Mouse (Mus musculus) hindbrain, embryonic 13.5 days (tissue): ENCODE measurements around the gene Hamp. TPM values are rescaled to one million over a fixed set of nuclear protein-coding genes. Genes with fewer than 3 reads are reported as not detected.

ENCODE experiments used
- ATAC-seq: fragments of 200-750 bp; cut with Nextera tagmentation; 2 replicates; pipeline ENCODE4 v1.8.0; 2017; ENCODE audit warnings: moderate TSS enrichment; ENCODE audit not compliant: low FRiP score
- H3K27ac ChIP-seq: fragments of 300-500 bp; sonication (generic); 2 replicates; pipeline ENCODE4 v1.5.1; 2015; ENCODE audit warnings: inconsistent platforms, mild to moderate bottlenecking, moderate library complexity
- H3K27me3 ChIP-seq: fragments of 300-500 bp; sonication (generic); 2 replicates; pipeline ENCODE4 v1.6.1; 2015; ENCODE audit warnings: mild to moderate bottlenecking, inconsistent platforms
- H3K36me3 ChIP-seq: fragments of 300-500 bp; sonication (generic); 2 replicates; pipeline ENCODE4 v1.6.1; 2015; ENCODE audit warnings: mild to moderate bottlenecking, inconsistent platforms
- H3K4me1 ChIP-seq: fragments of 300-500 bp; sonication (generic); replicated peaks from 2 replicates; pipeline ENCODE4 v1.6.1; 2015; ENCODE audit warnings: inconsistent platforms
- H3K4me2 ChIP-seq: fragments of 300-500 bp; sonication (generic); 2 replicates; pipeline ENCODE4 v1.6.1; 2015; ENCODE audit warnings: inconsistent platforms, mild to moderate bottlenecking, moderate library complexity
- H3K4me3 ChIP-seq: fragments of 300-500 bp; sonication (generic); 2 replicates; pipeline ENCODE4 v1.5.1; 2015; ENCODE audit warnings: mild to moderate bottlenecking, inconsistent platforms
- H3K9ac ChIP-seq: fragments of 300-500 bp; sonication (generic); 2 replicates; pipeline ENCODE4 v1.6.1; 2015; ENCODE audit warnings: mild to moderate bottlenecking, inconsistent platforms
- H3K9me3 ChIP-seq: fragments of 300-500 bp; sonication (generic); 2 replicates; pipeline ENCODE4 v1.6.1; 2016; ENCODE audit warnings: inconsistent platforms
- WGBS: fragments of 180-500 bp; shearing (Covaris S2); methylation state at CpG from one replicate; pipeline ENCODE4 v1.1.7; 2015; 5-methylcytosine and 5-hydroxymethylcytosine counted together
- polyA plus RNA-seq: library from polyadenylated mRNA; unstranded; fragments of >200 nt; fragmentation: Nextera tagmentation; extraction: Ambion mirVana; gene quantifications from 2 replicates; pipeline ENCODE4 v1.2.1, GENCODE M21; 2015

The Hamp gene
- polyA plus RNA-seq, 1 experiment from 2014 or later = not detected

- no peak overlapping the region for H3K4me2 ChIP-seq
- H3K27me3 ChIP-seq = peaks cover 2% of the 10 kb centered on the region; the same call in 1 of the 2 replicates
- H3K27ac ChIP-seq = no peak overlapping the region
- H3K4me3 ChIP-seq = no peak overlapping the region
- H3K9me3 ChIP-seq = no peaks in the 10 kb centered on the region
- H3K4me1 ChIP-seq = 0 out of 2 replicates have a peak, but pooled peaks cover 3% of the 10 kb centered on the region
- no peak for ATAC-seq
- 91% methylated on average over 3 of the region's 3 CpGs for WGBS
- no peak overlapping the region for H3K9ac ChIP-seq
- no peaks in the 10 kb centered on the region for H3K36me3 ChIP-seq
These were observed 22.8 kb upstream of the Hamp start for GRCm38 (mm10) chr7:30966657-30967056.

DNA sequence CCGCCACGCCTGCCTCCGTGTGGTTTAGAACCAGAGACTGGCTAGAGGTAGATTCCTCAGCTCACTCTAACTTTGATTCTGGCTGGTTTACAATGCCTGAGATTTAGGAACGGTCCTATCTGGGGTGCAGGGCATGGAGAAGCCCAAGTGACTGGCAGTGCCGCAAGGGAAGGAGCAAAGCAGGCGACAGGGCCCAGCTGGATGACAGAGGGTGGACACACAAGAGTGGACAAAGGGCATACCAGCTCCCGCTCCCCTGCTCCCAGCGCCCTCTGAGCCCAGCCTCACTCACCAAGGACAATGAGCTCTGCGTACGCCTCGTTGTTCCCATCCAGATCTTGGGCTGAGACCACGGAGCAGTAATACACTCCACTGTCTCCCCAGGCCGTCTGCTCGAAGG lies 21.8 kb upstream of the Hamp start:
- H3K4me1 ChIP-seq = 0 out of 2 replicates have a peak, but pooled peaks cover 3% of the 10 kb centered on the region
- no peaks in the 10 kb centered on the region for H3K27me3 ChIP-seq
- ATAC-seq = no peak
- H3K4me2 ChIP-seq = no peak overlapping the region
- no peak overlapping the region for H3K4me3 ChIP-seq
- no peaks in the 10 kb centered on the region for H3K9me3 ChIP-seq
- 62% methylated on average over 14 of the region's 14 CpGs for WGBS
- H3K36me3 ChIP-seq = no peaks in the 10 kb centered on the region
- no peak overlapping the region for H3K9ac ChIP-seq
- H3K27ac ChIP-seq = no peak overlapping the region

GRCm38 (mm10) chr7:30964366-30964765 lies 20.5 kb upstream of the Hamp start:
- Histone ChIP-seq H3K27ac (no peak overlapping the region), H3K4me1 (peaks cover 3% of the 10 kb centered on the region; the same call in 1 of the 2 replicates), H3K36me3 (no peaks in the 10 kb centered on the region), H3K9ac (no peak overlapping the region), H3K4me2 (no peak overlapping the region), H3K9me3 (no peaks in the 10 kb centered on the region), H3K4me3 (no peak overlapping the region), H3K27me3 (no peaks in the 10 kb centered on the region)
- no peak for ATAC-seq
- 92% methylated on average over 7 of the region's 7 CpGs for WGBS

- ATAC-seq = no peak
These were observed 19.0 kb upstream of the Hamp start for GRCm38 (mm10) chr7:30962862-30963261.

GRCm38 (mm10) chr7:30959786-30960349 lies 16.0 kb upstream of the Hamp start:
- H3K4me1 ChIP-seq = peaks cover 30% of the 10 kb centered on the region
- H3K27me3 ChIP-seq = no peaks in the 10 kb centered on the region
- ATAC-seq = no peak
- peaks cover 3% of the 10 kb centered on the region for H3K36me3 ChIP-seq
- no peak overlapping the region for H3K9ac ChIP-seq
- no peak overlapping the region for H3K4me3 ChIP-seq
- no peaks in the 10 kb centered on the region for H3K9me3 ChIP-seq
- H3K27ac ChIP-seq = no peak overlapping the region
- H3K4me2 ChIP-seq = no peak overlapping the region
- 84% methylated on average over 6 of the region's 6 CpGs for WGBS

More at GRCm38 (mm10) chr7:30962862-30963261, 19.0 kb upstream of the Hamp start:
- Histone ChIP-seq H3K4me2 (no peak overlapping the region), H3K27ac (no peak overlapping the region), H3K9ac (no peak overlapping the region), H3K4me3 (no peak overlapping the region), H3K36me3 (no peaks in the 10 kb centered on the region; the same call in 1 of the 2 replicates), H3K27me3 (no peaks in the 10 kb centered on the region), H3K4me1 (peaks cover 18% of the 10 kb centered on the region), H3K9me3 (no peaks in the 10 kb centered on the region)
- 92% methylated on average over 5 of the region's 5 CpGs for WGBS

- Histone ChIP-seq H3K36me3 (peaks cover 12% of the 10 kb centered on the region), H3K27me3 (no peaks in the 10 kb centered on the region), H3K4me1 (peaks cover 36% of the 10 kb centered on the region), H3K27ac (no peak overlapping the region), H3K9me3 (no peaks in the 10 kb centered on the region), H3K9ac (no peak overlapping the region), H3K4me2 (peak overlapping the region; percentile 84), H3K4me3 (no peak overlapping the region)
- WGBS = over 99% methylated on average over 9 of the region's 9 CpGs
- ATAC-seq = no peak
These were observed 15.1 kb upstream of the Hamp start for GRCm38 (mm10) chr7:30958866-30959487.

- Histone ChIP-seq H3K27ac (peak overlapping the region; percentile 99), H3K27me3 (no peaks in the 10 kb centered on the region)
- no peak for ATAC-seq
These were observed 14.5 kb upstream of the Hamp start for GRCm38 (mm10) chr7:30958109-30958865.

DNA sequence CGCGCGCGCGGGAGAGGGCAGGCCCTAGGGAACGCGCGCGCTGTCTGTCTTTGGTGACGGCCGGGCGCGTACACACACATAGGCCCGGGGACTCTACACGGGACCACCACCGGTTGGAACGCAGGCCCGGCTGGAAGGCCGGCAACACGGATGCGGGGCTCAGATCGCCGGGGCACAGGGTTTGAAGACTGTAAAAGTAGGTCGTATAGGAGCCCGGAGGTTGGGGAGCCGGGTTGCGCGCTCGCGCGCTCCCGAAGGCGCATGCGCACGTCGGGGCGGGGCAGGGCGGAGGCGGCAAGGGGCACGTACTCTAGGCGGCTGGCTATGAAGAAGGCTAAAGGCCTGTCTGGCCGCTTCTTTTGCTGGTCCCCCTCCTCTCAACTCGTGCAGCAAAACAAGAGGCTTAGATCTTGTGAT lies 13.5 kb upstream of the Hamp start:
- H3K9me3 ChIP-seq = no peaks in the 10 kb centered on the region
- peaks cover 28% of the 10 kb centered on the region for H3K36me3 ChIP-seq
- peak overlapping the region; percentile 99 for H3K9ac ChIP-seq
- peak; percentile 65 for ATAC-seq
- no peaks in the 10 kb centered on the region for H3K27me3 ChIP-seq
- H3K4me3 ChIP-seq = peak overlapping the region; percentile 93
- peak overlapping the region; percentile 99 for H3K27ac ChIP-seq
- WGBS = under 1% methylated on average over 40 of the region's 43 CpGs
- peak overlapping the region; percentile 84 for H3K4me2 ChIP-seq
- peaks cover 38% of the 10 kb centered on the region for H3K4me1 ChIP-seq

More at GRCm38 (mm10) chr7:30958109-30958865, 14.5 kb upstream of the Hamp start:
- peak overlapping the region; percentile 84 for H3K4me2 ChIP-seq
- peak overlapping the region; percentile 93 for H3K4me3 ChIP-seq
- peaks cover 19% of the 10 kb centered on the region for H3K36me3 ChIP-seq
- peak overlapping the region; percentile 99 for H3K9ac ChIP-seq
- peaks cover 36% of the 10 kb centered on the region for H3K4me1 ChIP-seq
- no peaks in the 10 kb centered on the region for H3K9me3 ChIP-seq
- 71% methylated on average over 28 of the region's 28 CpGs for WGBS

DNA sequence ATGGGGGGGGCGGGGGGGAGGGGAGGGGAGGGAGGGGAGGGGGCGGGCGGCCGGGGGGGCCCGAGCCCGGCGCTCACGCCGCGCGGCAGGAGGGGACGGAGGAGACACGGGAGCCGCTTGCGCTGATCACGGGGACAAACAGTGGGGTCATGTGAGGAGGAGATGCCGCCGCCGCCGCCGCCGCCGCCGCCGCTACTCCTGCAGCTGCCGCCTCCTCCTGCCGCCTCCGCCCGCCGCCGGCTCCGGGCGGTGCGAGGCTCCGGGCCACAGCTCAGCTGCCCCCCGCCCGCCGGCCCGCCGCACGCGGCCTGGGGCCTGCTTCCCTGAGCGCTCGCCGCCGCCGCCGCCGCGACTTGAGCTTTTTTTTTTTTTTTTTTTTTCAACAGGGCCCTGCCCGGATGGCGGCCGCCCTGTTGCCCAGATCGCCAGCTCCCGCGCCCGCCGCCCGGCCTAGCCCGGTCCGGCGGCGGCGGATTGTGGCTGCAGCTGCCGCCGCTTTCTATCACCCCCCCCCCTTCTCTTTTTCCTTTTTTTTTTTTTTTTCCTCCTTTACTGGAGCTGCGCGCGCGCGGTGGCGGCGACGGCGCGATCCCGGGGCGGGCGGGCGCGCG lies 13.0 kb upstream of the Hamp start, which contains the start of gene Usf2:
Usf2 (minus strand) TSS at position 48 of the 611 bp plus-strand sequence.
- WGBS = 2% methylated on average over 11 of the region's 82 CpGs
- Histone ChIP-seq H3K4me3 (peak within 1 kb of the TSS; percentile 93), H3K4me2 (peak within 1 kb of the TSS; percentile 84), H3K27ac (peak within 1 kb of the TSS; percentile 99), H3K4me1 (peaks cover 40% of the 10 kb centered on the region), H3K36me3 (peaks cover 33% of the 10 kb centered on the region), H3K27me3 (no peaks in the 10 kb centered on the region), H3K9me3 (no peaks in the 10 kb centered on the region), H3K9ac (peak within 1 kb of the TSS; percentile 99)
- peak; percentile 40 for ATAC-seq

DNA sequence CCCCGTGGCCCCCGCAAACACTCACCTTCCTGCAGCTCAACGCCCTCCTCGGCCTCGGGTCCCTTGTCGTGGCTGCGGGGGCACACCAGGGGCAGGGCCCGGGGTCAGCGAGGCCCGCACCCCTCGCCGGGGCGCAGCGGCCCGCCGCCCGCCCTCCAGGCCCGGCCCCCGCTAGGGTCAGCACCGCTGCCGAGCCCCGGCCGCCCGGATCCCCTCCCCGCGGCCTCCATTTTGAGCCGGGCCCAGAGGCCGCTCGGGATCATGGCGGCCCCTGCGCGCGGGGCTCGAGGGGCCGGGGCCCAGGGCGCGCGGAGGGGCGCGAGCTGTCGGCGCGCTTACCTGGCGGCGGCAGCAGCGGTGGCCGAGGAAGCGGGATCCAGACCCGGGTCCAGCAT lies 12.5 kb upstream of the Hamp start:
- Histone ChIP-seq H3K4me3 (peak overlapping the region; percentile 93), H3K27ac (peak overlapping the region; percentile 99), H3K36me3 (peaks cover 37% of the 10 kb centered on the region), H3K4me1 (peaks cover 40% of the 10 kb centered on the region), H3K27me3 (no peaks in the 10 kb centered on the region), H3K4me2 (peak overlapping the region; percentile 84), H3K9ac (peak overlapping the region; percentile 99), H3K9me3 (no peaks in the 10 kb centered on the region)
- 3% methylated on average over 9 of the region's 49 CpGs for WGBS
- peak; percentile 40 for ATAC-seq

DNA sequence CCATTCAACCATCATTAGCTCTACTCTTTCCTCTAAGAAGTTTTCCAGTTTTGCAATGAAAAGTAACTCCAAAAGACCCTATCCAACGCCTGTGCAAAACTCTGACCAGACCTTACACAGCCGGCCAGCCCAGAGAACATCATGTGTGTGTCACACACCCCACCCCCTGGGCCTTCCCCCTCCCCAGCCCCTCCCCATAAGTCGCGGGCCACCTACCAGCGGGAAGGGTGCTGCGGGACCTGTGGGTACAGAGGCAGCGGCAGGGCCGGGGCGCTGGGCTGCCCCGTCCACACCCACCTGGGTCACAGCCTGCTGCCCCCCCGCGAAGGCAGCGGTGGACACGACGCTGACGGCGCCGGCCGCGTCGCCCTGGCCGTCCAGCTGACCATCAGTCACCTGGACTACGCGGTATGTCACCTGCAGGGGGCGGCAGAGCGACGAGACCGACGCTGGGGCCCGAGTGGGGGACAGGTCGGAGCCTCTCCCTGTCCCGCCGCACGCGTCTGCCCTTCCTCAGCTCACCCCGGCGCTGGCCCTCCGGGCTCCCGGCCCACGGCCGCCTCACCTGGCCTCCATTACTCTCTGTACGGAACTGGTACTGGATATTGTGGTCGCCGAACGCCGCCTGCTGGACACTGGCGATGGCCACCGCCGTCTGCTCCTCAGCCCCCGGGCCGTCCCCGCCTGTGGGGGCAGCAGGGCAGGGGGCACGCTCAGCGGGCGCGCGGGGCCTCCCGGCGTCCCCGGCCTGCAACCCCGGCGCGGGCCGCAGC lies 11.9 kb upstream of the Hamp start:
- no peaks in the 10 kb centered on the region for H3K27me3 ChIP-seq
- peak overlapping the region; percentile 99 for H3K9ac ChIP-seq
- ATAC-seq = peak; percentile 76
- no peaks in the 10 kb centered on the region for H3K9me3 ChIP-seq
- peak overlapping the region; percentile 84 for H3K4me2 ChIP-seq
- H3K4me3 ChIP-seq = peak overlapping the region; percentile 93
- under 1% methylated on average over 48 of the region's 64 CpGs for WGBS
- H3K36me3 ChIP-seq = peaks cover 43% of the 10 kb centered on the region
- peaks cover 40% of the 10 kb centered on the region for H3K4me1 ChIP-seq
- H3K27ac ChIP-seq = peak overlapping the region; percentile 99
